Mouse (Mus musculus) hindbrain, embryonic 15.5 days (tissue): ENCODE measurements around the gene Slc34a3. TPM values are rescaled to one million over a fixed set of nuclear protein-coding genes. Genes with fewer than 3 reads are reported as not detected.

ENCODE experiments used
- ATAC-seq: fragments of 200-750 bp; cut with Nextera tagmentation; 2 replicates; pipeline ENCODE4 v1.8.0; 2017; ENCODE audit warnings: low read depth, moderate number of reproducible peaks, moderate TSS enrichment; ENCODE audit not compliant: low FRiP score
- H3K27ac ChIP-seq: fragments of 300-500 bp; sonication (generic); replicated peaks from 2 replicates; pipeline ENCODE4 v1.5.1; 2015; ENCODE audit warnings: mild to moderate bottlenecking, inconsistent platforms
- H3K27me3 ChIP-seq: fragments of 300-500 bp; sonication (generic); 2 replicates; pipeline ENCODE4 v1.6.1; 2015; ENCODE audit warnings: control low read depth, inconsistent platforms
- H3K36me3 ChIP-seq: fragments of 300-500 bp; sonication (generic); 2 replicates; pipeline ENCODE4 v1.6.1; 2015; ENCODE audit warnings: control low read depth, inconsistent platforms
- H3K4me1 ChIP-seq: fragments of 300-500 bp; sonication (generic); replicated peaks from 2 replicates; pipeline ENCODE4 v1.6.1; 2015; ENCODE audit warnings: control low read depth, inconsistent platforms
- H3K4me2 ChIP-seq: fragments of 300-500 bp; sonication (generic); 2 replicates; pipeline ENCODE4 v1.6.1; 2015; ENCODE audit warnings: moderate library complexity, mild to moderate bottlenecking, inconsistent platforms
- H3K4me3 ChIP-seq: fragments of 300-500 bp; sonication (generic); 2 replicates; pipeline ENCODE4 v1.5.1; 2015; ENCODE audit warnings: mild to moderate bottlenecking, inconsistent platforms
- H3K9ac ChIP-seq: fragments of 300-500 bp; sonication (generic); 2 replicates; pipeline ENCODE4 v1.6.1; 2015; ENCODE audit warnings: inconsistent platforms
- H3K9me3 ChIP-seq: fragments of 300-500 bp; sonication (generic); 2 replicates; pipeline ENCODE4 v1.6.1; 2016; ENCODE audit warnings: control low read depth, inconsistent platforms
- WGBS: fragments of 180-500 bp; shearing (Covaris S2); methylation state at CpG from one replicate; pipeline ENCODE4 v1.1.7; 2015; 5-methylcytosine and 5-hydroxymethylcytosine counted together
- polyA plus RNA-seq: library from polyadenylated mRNA; unstranded; fragments of >200 nt; fragmentation: Nextera tagmentation; extraction: Ambion mirVana; gene quantifications from 2 replicates; pipeline ENCODE4 v1.2.1, GENCODE M21; 2015

The Slc34a3 gene
- polyA plus RNA-seq, 1 experiment from 2014 or later = not detected

DNA sequence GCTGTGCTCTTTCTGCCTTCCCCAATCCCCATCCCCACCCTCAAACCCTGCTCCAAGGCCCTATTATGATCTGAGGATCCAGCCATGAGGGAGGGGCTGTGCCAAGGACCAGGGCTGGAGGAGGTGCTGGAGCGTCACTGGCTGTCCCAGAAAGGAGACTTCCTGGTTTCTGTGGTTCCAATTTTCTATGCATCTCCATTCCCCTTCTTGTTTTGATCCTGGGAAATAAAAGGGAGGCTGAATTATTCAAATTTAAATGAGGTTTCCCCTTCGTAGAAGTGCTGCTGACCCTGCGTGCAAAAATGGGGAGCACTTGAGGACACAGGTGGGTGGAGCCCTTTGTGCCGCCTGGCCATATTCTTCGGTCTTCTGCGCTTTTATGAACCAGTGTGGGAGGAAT is 51.5 kb downstream of the Slc34a3 start:
- H3K4me1 ChIP-seq = peaks cover 68% of the 10 kb centered on the region
- H3K27me3 ChIP-seq = no peaks in the 10 kb centered on the region
- peak overlapping the region; percentile 65 for H3K4me2 ChIP-seq
- H3K36me3 ChIP-seq = no peaks in the 10 kb centered on the region
- H3K4me3 ChIP-seq = peak overlapping the region; percentile 83
- no peak for ATAC-seq
- 7% methylated on average over 6 of the region's 6 CpGs for WGBS
- H3K9me3 ChIP-seq = no peaks in the 10 kb centered on the region
- H3K9ac ChIP-seq = 0 out of 2 replicates have a peak overlapping the region, but pooled peaks have one; percentile 19
- H3K27ac ChIP-seq = no peak overlapping the region

- peak overlapping the region; percentile 83 for H3K4me3 ChIP-seq
- WGBS = under 1% methylated on average over 17 of the region's 17 CpGs
- H3K27ac ChIP-seq = peak overlapping the region; percentile 85
- peak overlapping the region; percentile 65 for H3K4me2 ChIP-seq
- H3K4me1 ChIP-seq = peaks cover 75% of the 10 kb centered on the region
- H3K36me3 ChIP-seq = no peaks in the 10 kb centered on the region
- H3K9ac ChIP-seq = peak overlapping the region; percentile 63
- no peak for ATAC-seq
- no peaks in the 10 kb centered on the region for H3K27me3 ChIP-seq
- no peaks in the 10 kb centered on the region for H3K9me3 ChIP-seq
These were observed 52.2 kb downstream of the Slc34a3 start for GRCm38 (mm10) chr2:25181891-25182397.

GRCm38 (mm10) chr2:25180973-25181890 is 52.9 kb downstream of the Slc34a3 start:
- under 1% methylated on average over 96 of the region's 100 CpGs for WGBS
- peak; percentile 46 for ATAC-seq

DNA sequence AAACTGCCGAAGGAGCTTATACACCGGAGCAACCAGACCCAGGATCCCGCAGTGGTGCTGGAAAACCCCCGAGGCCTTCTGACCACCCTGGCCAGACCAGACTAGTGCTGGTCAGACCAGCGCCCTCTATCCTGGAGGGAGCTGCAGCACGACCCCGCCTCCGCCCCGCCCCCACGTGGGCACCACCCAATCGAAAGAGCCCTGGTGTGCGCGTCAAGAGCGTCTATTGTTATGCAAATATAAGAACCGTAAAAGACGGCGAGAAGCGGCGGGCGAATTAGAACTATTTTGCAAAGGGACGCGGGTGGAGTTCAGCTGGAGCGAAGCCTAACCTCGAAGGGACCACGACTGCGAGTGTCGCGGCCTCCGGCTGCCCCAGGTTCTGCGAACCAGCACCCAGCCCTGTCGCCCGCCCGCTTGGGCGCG is 53.7 kb downstream of the Slc34a3 start, which contains the start of gene Nrarp:
Gene Nrarp, plus strand, starts transcription at position 281 of the 426 bp plus-strand sequence.
- Histone ChIP-seq H3K27ac (peak within 1 kb of the TSS; percentile 85), H3K4me1 (peaks cover 69% of the 10 kb centered on the region), H3K4me3 (peak within 1 kb of the TSS; percentile 83), H3K9me3 (no peaks in the 10 kb centered on the region), H3K9ac (peak within 1 kb of the TSS; percentile 63), H3K27me3 (no peaks in the 10 kb centered on the region), H3K4me2 (peak within 1 kb of the TSS; percentile 65), H3K36me3 (no peaks in the 10 kb centered on the region)
- peak; percentile 91 for ATAC-seq
- under 1% methylated on average over 35 of the region's 35 CpGs for WGBS

More at GRCm38 (mm10) chr2:25180973-25181890, 52.9 kb downstream of the Slc34a3 start:
- Histone ChIP-seq H3K4me1 (peaks cover 77% of the 10 kb centered on the region), H3K4me3 (peak overlapping the region; percentile 83), H3K36me3 (no peaks in the 10 kb centered on the region), H3K9me3 (no peaks in the 10 kb centered on the region), H3K9ac (peak overlapping the region; percentile 63), H3K27me3 (no peaks in the 10 kb centered on the region), H3K27ac (peak overlapping the region; percentile 85), H3K4me2 (peak overlapping the region; percentile 65)

DNA sequence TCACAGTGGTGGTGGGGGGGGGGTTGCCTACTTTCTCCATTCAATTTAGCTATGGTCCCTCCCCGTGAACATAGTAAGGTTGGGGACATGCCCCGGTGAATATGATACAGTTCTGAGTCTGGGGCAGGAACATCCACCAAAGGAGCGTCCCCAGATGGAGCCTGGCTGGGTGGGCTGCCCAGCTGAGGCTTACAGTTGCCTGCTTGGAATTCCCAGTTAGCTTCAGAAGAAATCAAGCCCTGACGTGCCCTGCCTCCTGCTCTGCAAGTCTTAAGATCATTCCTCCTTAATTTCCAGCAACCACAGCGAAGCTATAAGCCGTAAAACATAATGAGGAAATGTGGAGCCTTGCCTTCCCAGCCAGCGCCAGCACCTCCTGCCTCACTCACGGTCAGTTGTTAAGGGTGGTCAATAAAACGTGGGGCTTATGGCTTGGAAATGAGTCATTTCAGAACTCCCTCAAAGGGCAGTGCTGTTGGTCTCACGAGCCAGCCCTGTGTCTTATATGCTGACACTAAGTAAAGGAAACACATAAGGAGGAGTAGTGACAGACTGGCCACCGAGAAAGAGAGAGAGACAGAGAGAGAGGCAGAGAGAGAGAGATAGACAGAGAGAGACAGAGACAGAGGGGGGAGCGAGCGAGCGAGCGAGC is 54.5 kb downstream of the Slc34a3 start:
- H3K4me1 ChIP-seq = peaks cover 62% of the 10 kb centered on the region
- no peak for ATAC-seq

More for the DNA sequence above, 54.5 kb downstream of the Slc34a3 start:
- peak overlapping the region; percentile 65 for H3K4me2 ChIP-seq
- WGBS = 31% methylated on average over 15 of the region's 15 CpGs
- H3K36me3 ChIP-seq = no peaks in the 10 kb centered on the region
- peak overlapping the region; percentile 63; the same call in 1 of the 2 replicates for H3K9ac ChIP-seq
- peak overlapping the region; percentile 83 for H3K4me3 ChIP-seq
- peak overlapping the region; percentile 81 for H3K27ac ChIP-seq
- H3K27me3 ChIP-seq = no peaks in the 10 kb centered on the region
- no peaks in the 10 kb centered on the region for H3K9me3 ChIP-seq

Other genes with a start within 250 kb of the Slc34a3 start
- 166 and 188 TPM in 2 replicates for gene Nsmf, start 180.0 kb downstream of the Slc34a3 start, polyA plus RNA-seq
- gene Entpd8, start 154.1 kb downstream of the Slc34a3 start, polyA plus RNA-seq = 0.12 TPM in 1 of 2 replicates, not detected in the other
- not detected in 2 replicates for gene Noxa1, start 139.2 kb downstream of the Slc34a3 start, polyA plus RNA-seq
- 18.9 and 20.2 TPM in 2 replicates for gene Nrarp, start 53.6 kb downstream of the Slc34a3 start, polyA plus RNA-seq
- gene Tor4a, start 37.5 kb downstream of the Slc34a3 start, polyA plus RNA-seq = 1.9 and 2.3 TPM in 2 replicates
- gene Nelfb, start 22.9 kb downstream of the Slc34a3 start, polyA plus RNA-seq = 108 and 112 TPM in 2 replicates
- not detected in 2 replicates for gene Stpg3, start 19.7 kb downstream of the Slc34a3 start, polyA plus RNA-seq
- gene Fam166a, start 15.6 kb downstream of the Slc34a3 start, polyA plus RNA-seq = 0.70 and 0.72 TPM in 2 replicates
- 444 and 468 TPM in 2 replicates for gene Tubb4b, start 9.7 kb downstream of the Slc34a3 start, polyA plus RNA-seq
- gene Rnf224, start 2.4 kb upstream of the Slc34a3 start, polyA plus RNA-seq = not detected in 2 replicates
- 145 and 177 TPM in 2 replicates for gene Rnf208, start 7.9 kb upstream of the Slc34a3 start, polyA plus RNA-seq
- 0.23 TPM in 1 of 2 replicates, not detected in the other for gene Cysrt1, start 8.1 kb upstream of the Slc34a3 start, polyA plus RNA-seq
- 4.9 and 6.3 TPM in 2 replicates for gene AL732309.1, start 12.5 kb upstream of the Slc34a3 start, polyA plus RNA-seq
- gene Tmem203, start 21.1 kb upstream of the Slc34a3 start, polyA plus RNA-seq = 13.4 and 13.8 TPM in 2 replicates
- gene Tprn, start 28.3 kb upstream of the Slc34a3 start, polyA plus RNA-seq = 17.1 and 21.5 TPM in 2 replicates
- 171 and 183 TPM in 2 replicates for gene Ssna1, start 38.1 kb upstream of the Slc34a3 start, polyA plus RNA-seq
- 139 and 143 TPM in 2 replicates for gene Anapc2, start 38.1 kb upstream of the Slc34a3 start, polyA plus RNA-seq
- not detected in 2 replicates for gene Tmem210, start 53.8 kb upstream of the Slc34a3 start, polyA plus RNA-seq
- 0.18 TPM in 1 of 2 replicates, not detected in the other for gene Lrrc26, start 55.6 kb upstream of the Slc34a3 start, polyA plus RNA-seq
- 58.4 and 61.3 TPM in 2 replicates for gene Grin1, start 84.8 kb upstream of the Slc34a3 start, polyA plus RNA-seq
- gene Man1b1, start 98.0 kb upstream of the Slc34a3 start, polyA plus RNA-seq = 43.6 and 45.2 TPM in 2 replicates
- 24.4 and 24.9 TPM in 2 replicates for gene Dpp7, start 122.0 kb upstream of the Slc34a3 start, polyA plus RNA-seq
- 5.1 and 6.4 TPM in 2 replicates for gene Uap1l1, start 131.3 kb upstream of the Slc34a3 start, polyA plus RNA-seq
- gene Sapcd2, start 138.0 kb upstream of the Slc34a3 start, polyA plus RNA-seq = 11.8 and 13.8 TPM in 2 replicates
- gene Entpd2, start 161.5 kb upstream of the Slc34a3 start, polyA plus RNA-seq = 3.7 and 7.0 TPM in 2 replicates
- gene Npdc1, start 165.0 kb upstream of the Slc34a3 start, polyA plus RNA-seq = 424 and 493 TPM in 2 replicates
- gene Fut7, start 188.9 kb upstream of the Slc34a3 start, polyA plus RNA-seq = 0.08 TPM in 1 of 2 replicates, not detected in the other
- gene Abca2, start 194.3 kb upstream of the Slc34a3 start, polyA plus RNA-seq = 15.0 and 15.1 TPM in 2 replicates
- gene Clic3, start 222.5 kb upstream of the Slc34a3 start, polyA plus RNA-seq = 3.7 and 4.3 TPM in 2 replicates
- 109 and 119 TPM in 2 replicates for gene Paxx, start 226.7 kb upstream of the Slc34a3 start, polyA plus RNA-seq
- 647 and 983 TPM in 2 replicates for gene Ptgds, start 235.7 kb upstream of the Slc34a3 start, polyA plus RNA-seq